Mouse (Mus musculus) lung, embryonic 14.5 days (tissue): ENCODE measurements around the gene Dazl. TPM values are rescaled to one million over a fixed set of nuclear protein-coding genes. Genes with fewer than 3 reads are reported as not detected.

Source experiments
- ATAC-seq: fragments of 200-750 bp; cut with Nextera tagmentation; 2 replicates; pipeline ENCODE4 v1.8.0; 2017; ENCODE audit warnings: mild to moderate bottlenecking, moderate TSS enrichment, moderate library complexity; ENCODE audit not compliant: insufficient read depth
- DNase-seq: peaks from one replicate; pipeline ENCODE4 v3.0.0-alpha.2; 2015
- H3K27ac ChIP-seq: fragments of 300-500 bp; sonication (generic); 2 replicates; pipeline ENCODE4 v1.5.1; 2014; ENCODE audit warnings: low read depth, mild to moderate bottlenecking, moderate library complexity
- H3K27me3 ChIP-seq: fragments of 300-500 bp; sonication (generic); 2 replicates; pipeline ENCODE4 v1.6.1; 2014; ENCODE audit warnings: low read length, control low read depth; ENCODE audit not compliant: insufficient read depth
- H3K36me3 ChIP-seq: fragments of 300-500 bp; sonication (generic); 2 replicates; pipeline ENCODE4 v1.6.1; 2014; ENCODE audit warnings: control low read depth; ENCODE audit not compliant: insufficient read depth
- H3K4me1 ChIP-seq: fragments of 300-500 bp; sonication (generic); 2 replicates; pipeline ENCODE4 v1.6.1; 2014; ENCODE audit warnings: antibody characterized with exemption, control low read depth; ENCODE audit not compliant: insufficient read depth
- H3K4me2 ChIP-seq: fragments of 300-500 bp; sonication (generic); 2 replicates; pipeline ENCODE4 v1.6.1; 2014; ENCODE audit warnings: mild to moderate bottlenecking
- H3K4me3 ChIP-seq: fragments of 300-500 bp; sonication (generic); 2 replicates; pipeline ENCODE4 v1.5.1; 2014; ENCODE audit warnings: low read depth, low read length
- H3K9ac ChIP-seq: fragments of 300-500 bp; sonication (generic); 2 replicates; pipeline ENCODE4 v1.6.1; 2014
- H3K9me3 ChIP-seq: fragments of 300-500 bp; sonication (generic); 2 replicates; pipeline ENCODE4 v1.6.1; 2016; ENCODE audit warnings: low read depth, low read length, control low read depth
- CTCF ChIP-seq: IDR thresholded peaks from 2 replicates; pipeline ENCODE4 v1.5.1; 2016; ENCODE audit warnings: antibody characterized with exemption, low read depth
- WGBS: fragments of 180-500 bp; shearing (Covaris S2); extraction: QIAGEN DNeasy Blood & Tissue Kit; methylation state at CpG from one replicate; pipeline ENCODE4 v1.1.7; 2014; 5-methylcytosine and 5-hydroxymethylcytosine counted together
- polyA plus RNA-seq: library from polyadenylated mRNA; unstranded; fragments of >200 nt; fragmentation: Nextera tagmentation; extraction: Ambion mirVana; gene quantifications from 2 replicates; pipeline ENCODE4 v1.2.1, GENCODE M21; 2014

Dazl gene
- polyA plus RNA-seq, 1 experiment from 2014 or later, result 0.30 TPM

DNA sequence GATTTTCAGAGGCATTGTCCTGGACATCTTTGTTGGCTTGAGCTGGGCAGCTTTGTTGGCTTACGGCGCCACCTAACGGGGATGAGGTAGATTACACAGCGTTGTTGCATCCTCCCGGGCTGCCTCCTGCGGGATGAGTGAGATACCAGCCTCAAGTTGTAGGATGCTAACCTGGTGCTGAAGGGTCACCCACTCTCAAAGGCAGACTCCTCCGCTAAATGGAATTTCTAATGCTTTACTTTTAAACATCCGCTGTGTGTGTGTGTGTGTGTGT lies 56.1 kb downstream of the Dazl start:
- DNase-seq (peak; percentile 90), ATAC-seq (peak; percentile 86)
- H3K27ac ChIP-seq, result no peak overlapping the region
- no peaks in the 10 kb centered on the region for H3K36me3 ChIP-seq
- TF ChIP-seq CTCF, result peak; percentile 97
- no peak overlapping the region for H3K4me3 ChIP-seq
- no peak overlapping the region for H3K9ac ChIP-seq
- 0 out of 2 replicates have a peak, but pooled peaks cover 6% of the 10 kb centered on the region for H3K27me3 ChIP-seq
- 6% methylated on average over 8 of the region's 8 CpGs for WGBS
- H3K9me3 ChIP-seq, result no peaks in the 10 kb centered on the region
- H3K4me1 ChIP-seq, result no peaks in the 10 kb centered on the region
- H3K4me2 ChIP-seq, result no peak overlapping the region

- no peak for TF ChIP-seq CTCF
- H3K27ac ChIP-seq, result no peak overlapping the region
- H3K4me2 ChIP-seq, result no peak overlapping the region
- ATAC-seq (no peak), DNase-seq (no peak)
- no peaks in the 10 kb centered on the region for H3K4me1 ChIP-seq
- 0 out of 2 replicates have a peak, but pooled peaks cover 6% of the 10 kb centered on the region for H3K27me3 ChIP-seq
- no peak overlapping the region for H3K4me3 ChIP-seq
- H3K36me3 ChIP-seq, result no peaks in the 10 kb centered on the region
- no peaks in the 10 kb centered on the region for H3K9me3 ChIP-seq
- 52% methylated on average over 9 of the region's 9 CpGs for WGBS
- H3K9ac ChIP-seq, result 0 out of 2 replicates have a peak overlapping the region, but pooled peaks have one; percentile 9
Measured at GRCm38 (mm10) chr17:50236702-50237435, 56.6 kb downstream of the Dazl start.

DNA sequence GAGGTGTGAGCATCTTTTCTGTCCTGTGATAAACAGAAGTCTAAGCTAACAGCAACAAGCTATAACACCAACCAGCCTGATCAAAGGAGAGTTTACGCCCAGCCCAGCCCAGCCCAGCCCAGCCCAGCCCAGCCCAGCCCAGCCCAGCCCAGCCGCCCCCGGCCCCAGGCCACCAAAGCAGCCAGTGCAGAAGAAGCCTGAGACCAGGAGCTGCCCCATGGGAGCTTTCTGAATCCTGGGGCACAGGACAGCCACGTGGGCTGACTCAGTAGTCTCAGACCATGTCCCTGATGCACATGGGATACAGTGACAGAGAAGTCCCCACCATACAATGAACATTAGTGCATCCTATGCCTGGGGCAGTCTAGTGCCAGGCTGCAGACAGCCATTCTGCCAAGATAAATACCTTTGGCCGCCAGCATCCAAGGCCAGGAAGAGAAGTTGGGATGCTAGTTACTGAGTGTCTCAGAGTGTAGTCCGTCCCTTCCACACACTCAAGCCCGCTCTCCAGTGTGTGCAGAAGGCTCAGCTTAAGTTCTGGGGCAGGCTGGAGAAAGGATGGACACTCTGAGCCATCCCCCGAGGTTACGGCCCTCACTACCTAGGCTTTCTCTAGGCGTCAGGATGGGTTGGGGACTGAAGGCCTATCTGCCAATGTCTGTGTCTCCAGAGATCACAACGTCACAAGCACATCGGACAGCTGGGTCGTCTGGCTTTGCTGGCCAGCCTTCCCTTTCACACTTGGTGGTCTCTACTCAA lies 57.3 kb downstream of the Dazl start:
- DNase-seq (no peak), ATAC-seq (no peak)
- no peaks in the 10 kb centered on the region for H3K9me3 ChIP-seq
- no peak overlapping the region for H3K27ac ChIP-seq
- no peak for TF ChIP-seq CTCF
- H3K36me3 ChIP-seq, result no peaks in the 10 kb centered on the region
- H3K4me1 ChIP-seq, result no peaks in the 10 kb centered on the region
- H3K9ac ChIP-seq, result no peak overlapping the region
- H3K4me2 ChIP-seq, result no peak overlapping the region
- H3K27me3 ChIP-seq, result 0 out of 2 replicates have a peak, but pooled peaks cover 6% of the 10 kb centered on the region
- WGBS, result 61% methylated on average over 13 of the region's 13 CpGs
- no peak overlapping the region for H3K4me3 ChIP-seq

GRCm38 (mm10) chr17:50233956-50234355 lies 59.5 kb downstream of the Dazl start:
- ATAC-seq, result no peak
- 0 out of 2 replicates have a peak, but pooled peaks cover 6% of the 10 kb centered on the region for H3K27me3 ChIP-seq
- WGBS, result 89% methylated on average over 5 of the region's 5 CpGs
- no peaks in the 10 kb centered on the region for H3K36me3 ChIP-seq
- no peak for TF ChIP-seq CTCF
- H3K4me2 ChIP-seq, result no peak overlapping the region
- H3K9ac ChIP-seq, result no peak overlapping the region
- H3K9me3 ChIP-seq, result no peaks in the 10 kb centered on the region
- no peak overlapping the region for H3K27ac ChIP-seq
- H3K4me1 ChIP-seq, result no peaks in the 10 kb centered on the region
- H3K4me3 ChIP-seq, result no peak overlapping the region
- DNase-seq, result no peak

DNA sequence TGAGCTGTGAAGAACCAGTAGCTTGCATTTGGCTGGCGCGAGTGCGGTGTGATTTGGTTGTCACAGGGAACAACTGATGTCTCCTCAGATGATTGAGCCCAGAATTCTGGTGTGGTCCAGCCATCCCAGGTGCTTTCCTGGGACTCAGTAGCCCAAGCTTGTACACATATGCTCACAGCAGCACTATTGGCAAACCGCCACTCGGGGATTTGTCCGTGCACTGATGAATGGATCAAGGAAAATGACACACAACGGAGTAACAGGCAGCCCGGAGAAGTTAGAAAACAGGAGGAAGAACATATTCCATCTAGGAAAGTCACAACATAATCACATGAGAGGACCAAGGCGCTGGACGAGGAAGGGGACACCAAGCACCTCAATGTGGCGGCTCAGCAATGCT lies 60.6 kb downstream of the Dazl start:
- no peak overlapping the region for H3K27ac ChIP-seq
- peak; percentile 26 for DNase-seq
- H3K4me3 ChIP-seq, result no peak overlapping the region
- 0 out of 2 replicates have a peak, but pooled peaks cover 2% of the 10 kb centered on the region for H3K27me3 ChIP-seq
- H3K9ac ChIP-seq, result no peak overlapping the region
- H3K4me1 ChIP-seq, result no peaks in the 10 kb centered on the region
- WGBS, result 73% methylated on average over 11 of the region's 11 CpGs
- ATAC-seq, result no peak
- H3K9me3 ChIP-seq, result no peaks in the 10 kb centered on the region
- no peak for TF ChIP-seq CTCF
- no peak overlapping the region for H3K4me2 ChIP-seq
- no peaks in the 10 kb centered on the region for H3K36me3 ChIP-seq

DNA sequence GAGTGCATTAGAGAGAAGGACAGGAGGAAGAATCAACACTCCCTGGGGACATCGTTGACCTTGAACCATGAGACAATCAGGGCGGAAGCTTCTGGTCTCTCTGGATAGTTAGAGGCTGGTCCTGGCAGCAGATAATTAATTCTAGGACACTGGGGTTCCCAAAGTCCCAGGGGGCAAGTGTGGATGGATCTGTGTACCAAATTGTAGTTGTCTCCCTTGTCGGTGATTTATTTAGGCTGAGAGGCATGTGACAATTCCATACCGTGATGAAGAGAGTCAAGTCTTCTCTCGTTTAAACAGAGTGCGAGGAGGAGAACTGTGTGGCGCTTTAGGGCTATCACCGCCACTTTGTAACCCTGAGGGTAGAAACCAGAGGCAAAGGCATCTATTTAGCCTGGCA lies 62.2 kb downstream of the Dazl start:
- WGBS, result 85% methylated on average over 8 of the region's 8 CpGs
- no peak for TF ChIP-seq CTCF

DNA sequence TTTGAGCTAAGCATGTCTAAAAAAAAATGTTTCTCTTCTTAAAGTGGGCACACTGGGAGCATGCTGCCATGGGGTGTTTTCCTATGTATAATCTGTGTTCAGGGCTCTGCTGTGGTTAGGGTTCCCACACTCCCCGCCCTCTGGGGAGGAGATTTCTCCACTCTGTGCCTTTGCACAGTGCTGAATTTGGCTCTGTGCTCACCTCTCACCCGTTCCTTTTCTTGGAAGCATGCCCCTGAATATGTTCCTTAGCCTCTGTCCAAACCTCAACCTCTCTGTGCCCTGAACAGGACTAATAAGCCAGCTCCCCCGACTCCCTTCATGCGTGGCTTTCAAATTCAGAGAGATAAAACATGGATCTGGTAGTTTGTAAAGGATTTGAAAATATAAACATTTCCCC lies 63.9 kb downstream of the Dazl start:
- Histone ChIP-seq H3K9ac (no peak overlapping the region), H3K4me1 (no peaks in the 10 kb centered on the region), H3K9me3 (no peaks in the 10 kb centered on the region), H3K4me3 (no peak overlapping the region), H3K27me3 (no peaks in the 10 kb centered on the region), H3K36me3 (no peaks in the 10 kb centered on the region), H3K4me2 (no peak overlapping the region), H3K27ac (no peak overlapping the region)
- WGBS, result 43% methylated on average over 4 of the region's 4 CpGs
- ATAC-seq, result peak; percentile 68
- no peak for TF ChIP-seq CTCF
- peak; percentile 39 for DNase-seq

More for the DNA sequence above, 62.2 kb downstream of the Dazl start:
- no peak overlapping the region for H3K4me3 ChIP-seq
- H3K36me3 ChIP-seq, result no peaks in the 10 kb centered on the region
- DNase-seq, result no peak
- H3K27me3 ChIP-seq, result no peaks in the 10 kb centered on the region
- no peaks in the 10 kb centered on the region for H3K4me1 ChIP-seq
- H3K9ac ChIP-seq, result no peak overlapping the region
- no peak for ATAC-seq
- no peak overlapping the region for H3K27ac ChIP-seq
- no peaks in the 10 kb centered on the region for H3K9me3 ChIP-seq
- H3K4me2 ChIP-seq, result no peak overlapping the region

Other genes starting within 250 kb of the Dazl start
- 17.4 and 19.0 TPM in 2 replicates for gene Rftn1, start 103.0 kb downstream of the Dazl start, polyA plus RNA-seq
- gene Plcl2, start 215.8 kb upstream of the Dazl start, polyA plus RNA-seq, result 4.8 and 5.6 TPM in 2 replicates